Mouse (Mus musculus) hematopoietic stem cell, adult 5-6 weeks (primary cell): ENCODE data around the gene Rarres1. TPM values are rescaled to one million over a fixed set of nuclear protein-coding genes. Genes with fewer than 3 reads are reported as not detected.

Experiments used
- ATAC-seq, 2 experiments: fragments of 125-278 bp in 1 of 2; replicated peaks in 1 of 2; 2 replicates each; pipeline ENCODE4 v1.8.0; 2016 to 2017; ENCODE audit warnings: inconsistent platforms in 2 of 2, mild to moderate bottlenecking in 2 of 2, moderate number of reproducible peaks in 2 of 2, low read depth in 1 of 2, moderate TSS enrichment in 1 of 2; ENCODE audit not compliant: low FRiP score in 2 of 2, poor library complexity in 2 of 2, severe bottlenecking in 2 of 2, insufficient read depth in 1 of 2, low TSS enrichment in 1 of 2
- total RNA-seq: library from RNA; stranded (forward); fragments of 172-1452, 232-1000 nt; gene quantifications from 2 replicates; pipeline ENCODE4 v1.2.3, GENCODE M21; 2017

Rarres1 gene
- total RNA-seq, 1 experiment from 2014 or later, result not detected

DNA sequence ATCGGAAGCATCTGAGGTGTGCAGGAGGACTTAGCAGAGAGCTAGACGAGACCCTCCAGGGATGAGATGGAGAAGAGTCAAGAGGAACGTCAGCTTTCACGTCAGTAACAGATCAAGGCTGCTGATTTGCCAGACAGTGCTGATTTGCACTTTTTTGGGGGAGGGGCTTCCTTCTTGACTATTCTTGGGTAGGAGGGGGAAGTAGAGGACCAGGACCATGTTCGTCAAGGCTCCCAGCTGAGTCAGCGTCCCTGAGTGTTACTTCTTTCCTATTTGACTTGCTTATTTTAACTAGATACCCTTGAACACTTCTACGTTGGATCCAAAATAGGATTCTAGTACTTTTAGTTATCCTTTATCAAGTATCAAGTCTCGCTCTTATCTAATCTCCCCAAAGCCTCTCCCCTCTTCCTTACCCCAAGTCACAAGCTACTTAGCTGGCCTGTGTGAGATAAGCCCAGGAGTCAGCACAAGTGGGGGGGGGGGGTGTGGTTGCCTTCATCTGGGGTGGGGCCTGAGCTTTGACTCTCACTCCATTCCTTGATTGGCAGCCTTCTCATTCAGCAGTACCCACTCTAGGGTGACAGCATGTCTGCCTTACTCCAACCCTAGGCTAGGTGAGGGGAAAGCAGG lies 16.4 kb downstream of the Rarres1 start:
- ATAC-seq, result no peak

DNA sequence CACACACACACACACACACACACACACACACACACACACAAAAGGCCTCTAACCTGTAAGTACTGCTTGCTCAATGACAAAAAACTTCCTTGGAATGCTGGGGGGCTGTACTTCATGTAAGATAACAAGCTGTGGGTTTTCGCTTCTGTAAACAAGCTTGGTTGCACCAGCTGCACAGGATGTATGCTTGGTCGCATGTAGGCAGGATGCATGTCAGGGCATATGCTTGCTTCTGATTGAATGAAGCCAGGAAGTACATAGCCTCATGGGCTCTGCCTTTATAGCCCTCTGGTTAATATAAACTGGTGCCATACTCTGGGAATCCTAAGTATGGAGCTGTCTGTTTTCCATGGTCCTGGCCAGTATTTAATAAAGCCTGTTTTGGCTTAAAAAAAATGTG lies 17.3 kb downstream of the Rarres1 start:
- ATAC-seq, result no peak

DNA sequence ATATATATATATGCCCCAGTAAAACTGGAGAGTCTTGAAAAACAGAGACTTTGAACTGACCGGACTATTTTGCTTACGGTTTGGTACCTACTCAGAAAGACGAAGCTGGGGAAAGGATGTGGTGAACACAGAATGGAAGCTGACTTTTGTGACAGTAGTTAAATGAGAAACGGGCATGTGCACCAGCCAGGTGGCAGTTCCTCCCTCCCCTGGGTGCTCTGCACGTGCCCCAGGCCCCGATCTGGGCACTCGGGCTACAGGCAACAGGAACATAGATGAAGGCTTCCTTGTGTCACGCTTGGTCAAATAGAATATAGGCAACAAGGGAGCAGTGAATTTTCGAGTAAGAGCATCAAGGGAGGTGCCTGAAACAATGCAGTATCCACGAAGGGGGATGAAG lies 19.0 kb downstream of the Rarres1 start:
- no peak for ATAC-seq

DNA sequence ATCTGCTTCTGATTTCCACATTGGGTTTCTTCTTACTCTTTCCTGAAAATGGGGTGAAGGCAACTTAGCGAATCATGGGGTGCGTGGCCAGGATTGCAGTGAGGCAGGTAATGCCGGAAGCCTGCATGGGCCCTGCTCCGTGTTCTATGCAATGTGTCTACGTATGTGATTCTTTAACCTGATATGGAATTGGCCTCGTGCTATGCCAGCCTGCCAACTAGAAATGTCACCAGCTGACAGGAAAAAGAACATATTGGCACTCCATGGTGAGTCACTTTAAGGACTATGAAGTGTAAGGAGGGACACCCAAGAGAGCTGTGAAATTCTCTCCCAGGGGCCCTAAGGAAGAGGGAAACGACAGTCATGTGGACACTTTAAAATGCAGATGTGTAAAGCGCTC lies 22.2 kb downstream of the Rarres1 start:
- no peak for ATAC-seq

DNA sequence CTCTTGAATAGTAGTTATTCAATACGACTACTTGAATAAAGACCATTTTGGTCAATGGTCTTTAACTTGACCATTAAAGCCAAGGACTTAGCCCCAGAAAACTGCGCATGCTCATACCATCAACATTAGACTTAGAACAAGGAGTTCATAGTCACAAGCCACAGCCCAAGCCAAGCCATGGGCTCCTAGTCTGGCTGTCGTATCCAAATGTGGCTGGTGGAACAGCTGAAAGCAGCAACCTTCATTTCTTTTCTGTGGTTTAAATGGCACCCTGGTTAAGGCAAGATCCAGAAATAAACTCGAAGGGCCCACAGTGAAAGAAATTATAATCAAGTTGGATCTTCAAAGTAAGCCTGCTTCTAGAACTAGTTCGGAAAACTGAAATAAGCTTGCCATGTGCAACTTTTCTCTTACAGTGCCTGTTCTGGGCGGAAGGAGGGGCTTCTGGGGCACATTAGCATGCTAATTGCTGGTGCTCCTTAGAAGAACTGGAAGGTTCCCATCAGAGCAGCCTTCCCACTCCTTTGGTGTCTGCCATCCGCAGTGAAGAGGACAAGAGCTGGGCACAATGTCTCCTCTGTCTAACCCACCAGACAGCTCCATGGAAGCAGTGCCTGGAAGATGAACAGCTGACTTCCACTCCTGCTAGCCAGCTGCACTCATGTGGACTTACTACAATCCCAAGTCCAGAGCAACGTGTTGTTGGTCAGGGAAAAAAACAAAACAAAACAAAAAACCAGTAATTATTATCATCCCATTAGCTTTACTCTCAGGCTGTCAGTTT lies 23.0 kb downstream of the Rarres1 start:
- no peak for ATAC-seq

DNA sequence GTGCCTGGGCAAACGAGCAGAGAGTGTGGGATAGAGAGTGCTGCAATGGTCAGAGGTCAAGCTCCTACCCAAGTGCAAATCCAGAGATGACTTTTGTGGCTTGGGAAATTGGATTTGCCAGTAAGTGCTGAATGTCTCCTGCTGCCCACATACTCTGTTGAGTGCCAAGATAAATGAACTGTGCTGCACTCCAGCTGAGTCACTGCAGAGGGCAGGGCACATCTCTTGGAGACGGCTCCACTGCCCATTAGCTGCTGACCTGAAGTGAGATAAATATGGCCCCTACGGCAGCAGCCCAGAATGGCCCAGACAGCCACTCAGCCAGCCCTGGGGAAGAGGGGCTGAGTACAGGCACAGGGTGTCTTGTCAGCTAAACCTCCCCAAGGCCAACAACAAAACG lies 25.2 kb downstream of the Rarres1 start:
- no peak; a peak in 1 of 4 replicates for ATAC-seq

DNA sequence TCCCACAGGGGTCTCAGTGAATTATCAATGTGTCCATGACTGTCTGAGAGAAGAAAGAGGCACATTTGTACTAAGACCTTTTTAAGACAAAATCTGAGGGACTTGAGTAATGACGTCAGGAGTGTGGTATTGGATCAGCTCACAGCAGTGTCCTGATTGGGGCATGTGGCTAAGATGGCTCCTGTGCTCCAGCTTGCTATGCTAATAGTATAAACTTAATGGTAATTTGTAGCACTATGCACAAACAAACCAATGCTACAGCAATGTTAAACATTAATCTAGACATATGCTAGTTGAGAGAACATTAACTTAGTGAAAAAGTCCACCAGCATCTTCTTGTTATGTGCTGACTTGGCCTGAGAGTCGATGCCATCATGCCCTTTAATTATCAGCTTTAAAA lies 30.1 kb downstream of the Rarres1 start:
- ATAC-seq, result no peak

DNA sequence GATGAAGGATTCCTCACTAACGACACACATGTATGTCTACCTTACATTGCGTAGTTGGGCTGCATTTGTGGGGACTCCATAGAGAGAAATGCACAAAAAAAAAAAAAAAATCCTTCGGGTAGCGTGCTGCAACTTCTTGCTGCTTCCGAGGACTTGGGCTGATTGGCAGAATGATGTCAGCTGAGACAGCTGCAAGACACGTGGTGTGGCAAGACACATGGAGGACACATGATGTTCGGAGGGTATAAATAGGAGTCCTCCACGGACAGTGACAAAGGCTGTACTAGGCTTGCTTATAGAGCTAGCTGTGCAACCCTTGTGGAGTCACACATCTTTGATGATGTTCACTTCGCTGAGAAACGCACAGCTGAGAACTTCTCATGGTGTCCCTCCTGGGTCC lies 32.9 kb downstream of the Rarres1 start:
- ATAC-seq, result no peak

DNA sequence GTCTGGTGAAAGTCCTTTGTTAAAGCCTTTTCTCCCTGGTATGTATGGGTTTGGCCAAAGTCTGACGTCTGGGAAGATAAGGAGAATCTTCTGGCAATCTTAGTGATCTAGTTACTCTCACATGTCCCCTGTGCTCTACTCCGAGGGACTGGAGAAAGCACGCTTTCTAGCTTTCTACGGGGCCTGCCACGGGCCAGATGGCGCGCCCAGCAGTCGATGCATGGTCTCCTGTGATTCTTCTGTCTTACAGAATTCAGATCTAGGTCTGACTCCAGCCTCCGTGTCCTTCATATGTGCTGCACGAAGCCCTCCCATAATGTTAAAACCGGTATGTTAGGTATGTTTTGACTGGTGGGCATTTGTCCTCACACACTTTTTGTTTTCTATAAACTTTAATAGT lies 35.5 kb downstream of the Rarres1 start:
- ATAC-seq, result no peak

DNA sequence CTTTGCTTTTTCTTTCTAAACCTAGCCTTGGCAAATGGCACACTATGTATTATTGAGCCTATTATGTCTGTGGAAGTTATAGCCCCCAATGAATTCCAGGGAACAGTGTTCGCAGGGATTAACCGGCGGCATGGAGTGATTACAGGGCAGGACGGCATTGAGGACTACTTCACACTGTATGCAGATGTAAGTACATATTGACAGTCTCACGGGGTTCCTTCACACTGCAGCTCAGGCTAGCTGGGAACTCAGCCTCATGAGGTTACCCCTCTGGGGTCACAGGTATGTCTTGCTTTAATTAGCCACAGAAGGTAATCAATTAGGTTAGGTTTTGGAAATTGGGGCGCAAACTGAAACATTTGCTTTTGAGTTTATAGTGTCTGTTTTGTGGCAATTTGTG lies 41.9 kb downstream of the Rarres1 start:
- ATAC-seq, result no peak

DNA sequence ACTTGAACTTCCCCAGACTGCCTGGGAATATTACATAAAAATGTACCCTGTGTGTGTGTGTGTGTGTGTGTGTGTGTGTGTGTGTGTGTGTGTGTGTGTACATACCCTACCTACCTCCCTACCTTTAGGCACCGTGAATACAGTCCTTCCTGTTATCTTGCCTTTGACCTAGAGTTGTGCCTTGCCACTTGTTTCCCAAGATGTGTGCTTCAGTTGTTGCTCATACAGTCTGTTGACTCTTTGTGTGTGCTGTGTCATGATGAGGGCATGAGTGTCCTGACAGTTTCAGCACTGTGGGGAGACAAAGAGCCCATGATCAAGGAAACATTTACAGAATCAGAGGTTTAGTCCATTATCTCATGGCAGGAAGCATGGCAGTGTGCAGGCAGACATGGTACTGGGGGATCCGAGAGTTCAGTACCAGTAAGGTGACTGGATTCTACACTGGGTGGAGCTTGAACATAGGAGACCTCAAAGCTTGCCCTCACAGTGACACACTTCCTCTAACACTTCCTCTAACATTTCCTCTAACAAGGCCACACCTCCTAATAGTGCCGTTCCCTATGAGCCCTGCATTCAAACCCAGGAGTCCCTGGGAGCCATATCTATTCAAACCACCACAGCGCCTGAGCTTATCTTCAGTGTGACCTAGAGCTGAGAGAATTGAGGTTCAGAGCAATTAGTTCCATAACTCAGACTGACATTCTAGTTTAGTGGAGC lies 43.8 kb downstream of the Rarres1 start:
- ATAC-seq, result 0 out of 4 replicates have a peak, but pooled peaks of 1 of the 2 experiments have one; percentile 5

DNA sequence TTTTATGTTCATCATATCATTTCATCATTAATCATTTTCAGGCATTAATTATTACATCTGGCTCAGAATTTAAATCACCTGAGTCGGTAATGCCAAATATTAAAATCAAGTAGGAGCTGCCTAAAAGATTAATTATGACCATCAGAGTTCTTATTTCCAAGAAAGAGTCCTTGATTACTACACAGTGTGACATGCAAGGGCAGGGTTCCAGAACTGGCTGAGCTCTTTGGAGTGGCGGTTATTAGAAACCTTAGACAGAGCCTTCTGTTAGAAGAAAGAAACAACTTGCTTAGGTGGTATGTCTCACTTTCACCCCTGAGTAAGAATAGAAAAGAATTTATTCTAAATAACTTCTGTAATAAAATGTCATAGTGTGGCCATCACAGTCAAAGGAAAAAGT lies 48.0 kb downstream of the Rarres1 start:
- no peak for ATAC-seq

DNA sequence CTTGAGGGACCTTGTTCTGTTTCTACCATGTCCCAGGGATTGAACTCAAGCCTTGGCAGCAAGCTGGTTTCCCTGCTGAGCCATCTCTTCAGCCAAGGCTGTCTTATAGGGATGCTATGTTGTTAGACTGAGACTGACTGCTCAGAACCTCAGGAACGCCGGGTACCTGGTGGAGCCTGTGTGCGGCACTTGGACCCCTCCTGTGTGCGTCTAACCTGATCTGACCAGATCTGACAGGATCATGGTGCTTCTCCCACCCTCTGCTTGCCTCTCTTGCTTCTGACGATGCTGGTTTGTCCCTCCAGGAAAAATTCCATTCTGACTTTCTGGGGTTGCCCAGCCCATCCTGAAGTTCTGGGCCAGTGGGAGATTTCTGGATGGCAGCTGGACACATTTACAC lies 48.7 kb downstream of the Rarres1 start:
- ATAC-seq, result no peak

DNA sequence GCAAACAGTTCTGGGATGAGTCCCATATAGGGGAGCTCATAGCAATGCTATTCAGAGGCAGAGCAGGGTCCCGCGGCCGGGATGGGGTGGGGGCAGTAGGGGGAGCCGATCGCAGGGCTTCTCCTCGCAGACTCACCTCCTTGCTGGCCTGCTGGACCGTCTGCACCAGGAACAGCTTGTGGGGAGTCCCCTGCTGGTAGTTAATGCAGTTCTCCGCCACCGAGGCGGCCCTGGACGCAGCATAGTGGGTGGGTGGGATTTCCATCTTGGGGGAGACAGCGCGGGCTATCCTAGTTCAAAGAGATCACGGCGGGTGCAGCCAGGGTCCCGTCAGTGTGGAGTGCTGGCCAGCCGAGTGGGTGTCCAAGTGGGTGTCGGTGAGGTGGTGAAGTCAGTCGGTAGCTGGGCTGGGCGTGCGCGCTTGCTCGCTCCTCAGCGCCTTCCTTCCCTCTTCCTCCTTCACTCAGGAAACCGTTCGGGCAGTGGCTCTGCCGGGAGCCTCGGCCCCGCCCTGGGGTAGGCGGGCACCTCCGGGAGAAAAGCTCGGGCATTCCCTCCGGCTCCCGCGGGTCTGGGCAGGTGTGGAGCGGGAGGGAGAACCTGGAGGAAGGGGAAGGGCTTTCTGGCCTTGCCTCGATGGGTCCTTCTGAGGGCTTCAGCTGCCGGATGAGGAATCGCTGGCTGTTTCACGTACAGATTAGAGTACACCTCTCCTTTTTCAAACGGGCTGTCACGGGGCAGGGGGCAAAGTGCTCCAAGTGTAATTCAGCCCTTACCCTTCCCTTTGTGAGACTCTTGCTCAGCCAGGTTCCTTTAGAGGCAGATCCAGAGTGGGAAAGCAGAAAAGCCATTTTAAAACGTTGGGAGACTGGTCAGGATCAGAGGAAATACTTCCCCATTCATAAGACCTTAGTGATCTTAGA lies 51.6 kb downstream of the Rarres1 start, which contains the start of gene Lxn:
Gene Lxn (minus strand): TSS at position 477 of the 923 bp plus-strand sequence.
- ATAC-seq, result peak; percentile 93 to 96

DNA sequence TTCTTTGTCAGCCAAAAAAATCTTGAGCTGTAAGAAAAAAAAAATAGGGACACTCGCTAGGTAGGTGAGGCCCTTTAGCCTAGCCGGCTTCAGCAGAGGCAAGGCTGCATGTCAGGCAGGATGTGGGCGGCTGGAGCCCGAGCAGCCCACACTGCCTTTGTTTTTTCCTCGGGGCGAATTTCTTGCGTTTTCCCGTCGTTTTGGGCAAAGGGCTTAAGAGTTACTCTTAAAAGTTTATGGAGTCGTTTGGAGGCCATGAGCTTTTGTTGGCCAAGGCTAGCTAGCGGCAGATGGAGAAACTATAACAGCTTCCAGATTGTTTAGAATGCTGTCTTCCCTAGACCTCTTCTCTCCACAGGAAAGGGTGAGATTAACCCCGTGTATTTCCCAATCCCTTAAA lies 52.3 kb downstream of the Rarres1 start:
- peak in 1 of 2 experiments; percentile 31; a peak in 1 of 4 replicates for ATAC-seq

DNA sequence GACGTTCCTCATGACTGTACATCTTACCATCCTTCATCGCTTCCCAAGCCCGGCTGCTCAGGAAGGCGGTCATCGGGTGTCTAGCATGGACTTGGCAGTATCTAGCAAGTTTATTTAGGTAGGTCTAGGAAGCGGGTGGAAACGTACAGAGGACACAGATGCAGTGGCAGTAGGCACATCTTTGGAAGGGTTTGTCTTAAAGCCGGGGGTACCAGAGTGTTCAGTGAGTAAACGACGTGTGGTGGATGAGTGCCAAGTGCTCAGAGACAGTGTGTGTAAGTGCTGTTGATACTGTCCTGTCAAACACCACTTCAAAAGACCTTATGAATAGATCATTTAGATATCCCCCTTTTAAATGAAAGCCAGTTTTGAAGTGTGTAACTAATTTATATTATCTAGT lies 52.7 kb downstream of the Rarres1 start:
- no peak for ATAC-seq

DNA sequence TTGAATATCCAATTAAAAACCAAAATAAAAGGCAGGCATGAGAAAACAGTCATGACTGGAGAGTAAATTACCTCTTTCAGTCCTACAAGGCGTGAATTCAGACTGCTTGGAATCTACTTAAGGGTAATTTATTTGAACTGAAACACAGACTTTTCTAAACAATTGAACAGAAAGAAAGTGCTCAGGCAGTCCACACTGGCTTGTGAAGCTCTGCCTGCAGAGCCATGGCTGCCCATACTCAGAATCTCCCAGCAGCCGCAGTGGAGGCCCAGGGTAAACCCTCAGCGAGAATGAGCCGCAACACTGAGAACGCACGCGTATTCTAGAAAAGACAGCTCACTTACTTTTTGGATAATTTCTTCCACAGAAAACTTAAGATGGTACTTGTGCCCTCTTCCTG lies 53.3 kb downstream of the Rarres1 start:
- ATAC-seq, result no peak
